Mouse (Mus musculus) olfactory bulb, adult 2 months (tissue): ENCODE data around the gene Mosmo. TPM values are rescaled to one million over a fixed set of nuclear protein-coding genes. Genes with fewer than 3 reads are reported as not detected.

Experiments used
- H3K27ac ChIP-seq: fragments of 200-500 bp; 2 replicates; pipeline ENCODE4 v1.5.1; 2012; ENCODE audit warnings: low read depth, low read length; ENCODE audit not compliant: insufficient read depth
- H3K4me1 ChIP-seq: fragments of 200-500 bp; 2 replicates; pipeline ENCODE4 v1.6.1; 2012; ENCODE audit warnings: low read length; ENCODE audit not compliant: control insufficient read depth, insufficient read depth
- H3K4me3 ChIP-seq: fragments of 200-500 bp; 2 replicates; pipeline ENCODE4 v1.5.1; 2012; ENCODE audit warnings: mild to moderate bottlenecking, low read depth, low read length, moderate library complexity; ENCODE audit not compliant: insufficient read depth
- CTCF ChIP-seq: fragments of 200-500 bp; IDR thresholded peaks from 2 replicates; pipeline ENCODE4 v1.5.1; 2012; ENCODE audit warnings: low read depth, mild to moderate bottlenecking, low read length, moderate library complexity; ENCODE audit not compliant: insufficient read depth
- POLR2A ChIP-seq: fragments of 200-500 bp; IDR thresholded peaks from 2 replicates; pipeline ENCODE4 v1.6.1; 2012; ENCODE audit warnings: mild to moderate bottlenecking, low read depth, low read length, moderate library complexity; ENCODE audit not compliant: insufficient read depth
- WGBS: fragments of 180-500 bp; shearing (Covaris S2); methylation state at CpG from one replicate; pipeline ENCODE4 v1.1.7; 2018; 5-methylcytosine and 5-hydroxymethylcytosine counted together
- polyA plus RNA-seq: library from polyadenylated mRNA; stranded (reverse); fragments of >200 nt; gene quantifications from 2 replicates; pipeline ENCODE4 v1.2.4, GENCODE M21; 2012; ENCODE audit warnings: low replicate concordance; ENCODE audit not compliant: missing spikeins, insufficient read depth, insufficient read length

Gene Mosmo
- polyA plus RNA-seq, 1 experiment = not detected

DNA sequence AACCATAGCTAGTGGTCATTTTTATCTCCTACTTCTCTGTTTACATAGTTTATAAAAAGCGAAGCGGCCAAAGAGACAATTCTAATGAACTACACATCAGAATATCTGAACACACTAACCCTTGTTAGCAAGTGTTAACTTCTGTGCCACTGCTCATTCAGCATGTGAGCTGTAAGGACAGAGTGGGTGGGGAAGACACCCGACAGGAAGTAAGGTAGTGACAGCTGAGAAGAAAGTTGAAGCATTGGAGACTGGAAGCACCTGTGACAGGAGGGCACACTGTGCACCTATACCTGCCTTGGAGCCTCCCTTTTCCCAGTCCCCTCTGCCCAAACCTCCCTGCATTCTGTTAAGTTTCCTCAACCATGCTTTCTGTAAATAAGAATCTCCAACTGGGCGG, 44.6 kb downstream of the Mosmo start:
- H3K4me1 ChIP-seq = peaks cover 12% of the 10 kb centered on the region
- no peak for TF ChIP-seq POLR2A
- TF ChIP-seq CTCF = no peak
- no peak overlapping the region for H3K4me3 ChIP-seq
- whole genome bisulfite sequencing = 90% methylated on average over 4 of the region's 4 CpGs
- H3K27ac ChIP-seq = no peak overlapping the region

DNA sequence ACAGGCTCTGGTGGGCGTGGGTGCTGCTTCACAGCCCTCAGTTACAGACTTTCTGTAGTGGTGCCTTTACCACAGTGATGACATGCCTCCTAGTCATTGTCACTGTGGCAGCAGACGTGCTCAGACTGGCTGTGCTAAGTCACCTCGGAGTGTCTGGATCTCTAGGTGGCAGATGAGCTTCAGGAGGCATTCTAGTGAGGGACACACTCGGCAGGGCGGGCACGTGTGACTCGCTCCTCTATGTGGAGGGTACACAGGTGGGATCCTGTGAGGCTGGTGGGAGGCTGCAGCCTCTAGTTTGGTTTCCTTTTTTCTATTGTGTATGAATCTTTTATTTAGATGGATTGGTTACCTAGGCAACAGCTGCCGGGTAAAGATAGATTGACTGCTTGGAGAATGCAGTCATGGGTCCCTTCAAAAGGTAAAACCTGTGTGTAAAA, 45.4 kb downstream of the Mosmo start:
- no peak overlapping the region for H3K27ac ChIP-seq
- H3K4me3 ChIP-seq = no peak overlapping the region
- 57% methylated on average over 8 of the region's 8 CpGs for WGBS
- peaks cover 12% of the 10 kb centered on the region for H3K4me1 ChIP-seq
- TF ChIP-seq POLR2A (no peak), CTCF (no peak)

DNA sequence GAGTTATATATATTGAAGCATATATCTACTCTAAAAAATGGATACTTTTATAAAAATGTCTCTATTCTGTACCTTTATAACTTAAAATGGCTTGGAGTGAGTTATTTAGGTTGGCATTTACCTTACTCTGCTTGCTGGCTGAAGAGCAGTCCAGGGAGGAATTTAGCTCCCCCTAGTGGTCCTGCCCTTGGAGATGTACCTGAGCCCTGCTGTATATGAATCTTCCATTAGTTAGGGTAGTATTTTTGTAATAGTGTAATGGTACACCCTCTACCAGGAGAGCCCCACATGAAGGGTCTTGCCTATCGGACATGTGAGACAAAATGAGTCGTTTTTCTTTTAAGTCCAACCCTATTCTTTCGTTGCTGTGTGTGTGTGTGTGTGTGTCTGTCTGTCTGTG, 50.2 kb downstream of the Mosmo start:
- no peak overlapping the region for H3K27ac ChIP-seq
- WGBS = 85% methylated on average over 3 of the region's 3 CpGs
- peaks cover 5% of the 10 kb centered on the region for H3K4me1 ChIP-seq
- H3K4me3 ChIP-seq = no peak overlapping the region
- TF ChIP-seq POLR2A (no peak), CTCF (no peak)

DNA sequence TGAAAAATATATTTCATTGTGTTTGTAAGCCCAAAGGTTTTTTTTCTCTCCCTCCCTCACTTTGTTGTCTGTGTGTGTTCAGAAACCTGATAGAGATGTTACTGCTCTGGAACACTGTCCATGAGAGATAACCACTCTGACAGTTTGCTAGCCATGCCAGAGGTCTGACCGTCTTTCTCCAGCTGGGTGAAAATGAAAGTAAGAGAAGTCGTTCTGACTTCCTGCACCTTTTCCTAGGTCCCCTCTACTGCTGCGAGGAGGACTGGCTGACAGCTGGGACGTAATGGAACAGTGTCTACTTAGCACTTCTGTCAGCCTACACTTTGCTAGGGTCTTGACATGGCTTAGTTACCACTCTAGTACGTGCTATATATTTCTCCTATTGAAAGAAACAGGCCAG, 52.2 kb downstream of the Mosmo start:
- no peak for TF ChIP-seq CTCF
- TF ChIP-seq POLR2A = no peak
- 83% methylated on average over 5 of the region's 5 CpGs for WGBS
- H3K4me3 ChIP-seq = no peak overlapping the region
- no peaks in the 10 kb centered on the region for H3K4me1 ChIP-seq
- H3K27ac ChIP-seq = no peak overlapping the region

DNA sequence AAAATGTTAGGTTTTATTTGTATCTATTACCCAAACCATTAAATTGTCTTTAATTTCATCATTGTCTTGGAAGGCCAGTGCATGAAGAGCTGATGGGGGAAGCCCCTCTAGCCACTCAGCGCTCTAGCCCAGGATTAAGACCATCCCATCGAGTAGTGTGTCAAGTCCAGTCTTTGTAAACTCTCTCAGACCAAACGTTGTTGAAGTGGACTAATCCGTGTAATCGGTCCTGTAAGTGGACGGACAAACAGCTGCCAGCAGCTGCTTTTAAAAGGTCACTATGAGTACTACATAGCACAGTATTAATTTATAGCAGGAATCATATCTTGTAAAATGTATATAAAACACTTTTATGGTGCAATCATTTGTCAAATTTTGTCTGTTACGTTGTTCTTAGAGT, 55.5 kb downstream of the Mosmo start:
- 90% methylated on average over 7 of the region's 7 CpGs for WGBS
- Histone ChIP-seq H3K4me3 (no peak overlapping the region), H3K27ac (no peak overlapping the region), H3K4me1 (no peaks in the 10 kb centered on the region)
- TF ChIP-seq POLR2A = no peak
- TF ChIP-seq CTCF = no peak

DNA sequence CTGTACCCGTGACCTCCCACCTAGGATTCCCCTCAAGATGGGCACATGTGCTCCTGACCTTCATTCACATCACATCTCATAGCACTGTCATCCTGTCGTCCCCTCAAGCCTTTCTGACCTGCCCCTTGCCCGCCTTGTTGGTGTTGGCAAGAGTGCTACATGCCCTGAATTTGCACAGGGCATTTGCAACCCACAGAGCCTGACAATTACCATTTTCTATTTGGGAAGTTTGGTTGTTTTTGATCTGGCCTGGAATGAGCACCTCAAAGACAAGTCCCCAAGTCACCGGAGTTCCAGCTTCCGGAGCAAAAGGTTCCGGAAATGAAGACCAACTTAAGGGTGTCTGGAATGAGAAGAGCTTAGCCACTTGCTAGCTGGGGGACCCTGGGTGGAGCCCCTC, 61.6 kb downstream of the Mosmo start, which contains the start of gene Vwa3a:
TSS of gene Vwa3a (plus strand) at position 301 of the 400 bp plus-strand sequence.
- no peak for TF ChIP-seq POLR2A
- no peak for TF ChIP-seq CTCF
- WGBS = 69% methylated on average over 6 of the region's 6 CpGs
- no peak within 1 kb of the TSS for H3K4me3 ChIP-seq
- H3K27ac ChIP-seq = no peak within 1 kb of the TSS
- peaks cover 3% of the 10 kb centered on the region for H3K4me1 ChIP-seq

DNA sequence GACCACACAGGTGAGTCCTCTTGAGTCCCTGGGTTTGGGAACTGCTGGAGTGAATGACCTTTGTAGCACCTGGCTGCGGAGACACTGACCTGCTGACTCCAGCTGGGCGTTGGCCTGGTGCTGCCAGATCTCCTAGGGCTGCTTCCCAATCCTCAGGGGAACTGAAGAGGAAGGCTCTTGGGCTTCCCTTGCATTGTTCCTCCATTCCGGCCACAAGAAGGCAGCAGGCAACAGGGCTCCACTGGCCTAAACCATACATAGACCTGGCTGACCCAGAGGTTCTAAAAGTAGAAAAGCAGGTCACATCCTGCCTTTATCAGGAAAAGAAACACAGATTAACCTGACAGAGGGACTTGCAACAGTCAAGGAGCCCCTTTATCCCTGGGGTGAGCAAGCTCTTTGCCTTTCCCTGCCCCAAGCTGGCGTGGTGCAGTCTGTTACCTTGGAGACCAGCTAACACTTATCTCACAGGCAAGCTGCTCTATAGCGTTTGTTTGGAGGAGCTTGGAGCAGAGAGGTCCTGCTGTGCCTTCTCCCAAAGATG, 62.2 kb downstream of the Mosmo start:
- Histone ChIP-seq H3K27ac (no peak overlapping the region), H3K4me1 (peaks cover 3% of the 10 kb centered on the region), H3K4me3 (no peak overlapping the region)
- TF ChIP-seq POLR2A (no peak), CTCF (no peak)
- WGBS = 10% methylated on average over 5 of the region's 5 CpGs

DNA sequence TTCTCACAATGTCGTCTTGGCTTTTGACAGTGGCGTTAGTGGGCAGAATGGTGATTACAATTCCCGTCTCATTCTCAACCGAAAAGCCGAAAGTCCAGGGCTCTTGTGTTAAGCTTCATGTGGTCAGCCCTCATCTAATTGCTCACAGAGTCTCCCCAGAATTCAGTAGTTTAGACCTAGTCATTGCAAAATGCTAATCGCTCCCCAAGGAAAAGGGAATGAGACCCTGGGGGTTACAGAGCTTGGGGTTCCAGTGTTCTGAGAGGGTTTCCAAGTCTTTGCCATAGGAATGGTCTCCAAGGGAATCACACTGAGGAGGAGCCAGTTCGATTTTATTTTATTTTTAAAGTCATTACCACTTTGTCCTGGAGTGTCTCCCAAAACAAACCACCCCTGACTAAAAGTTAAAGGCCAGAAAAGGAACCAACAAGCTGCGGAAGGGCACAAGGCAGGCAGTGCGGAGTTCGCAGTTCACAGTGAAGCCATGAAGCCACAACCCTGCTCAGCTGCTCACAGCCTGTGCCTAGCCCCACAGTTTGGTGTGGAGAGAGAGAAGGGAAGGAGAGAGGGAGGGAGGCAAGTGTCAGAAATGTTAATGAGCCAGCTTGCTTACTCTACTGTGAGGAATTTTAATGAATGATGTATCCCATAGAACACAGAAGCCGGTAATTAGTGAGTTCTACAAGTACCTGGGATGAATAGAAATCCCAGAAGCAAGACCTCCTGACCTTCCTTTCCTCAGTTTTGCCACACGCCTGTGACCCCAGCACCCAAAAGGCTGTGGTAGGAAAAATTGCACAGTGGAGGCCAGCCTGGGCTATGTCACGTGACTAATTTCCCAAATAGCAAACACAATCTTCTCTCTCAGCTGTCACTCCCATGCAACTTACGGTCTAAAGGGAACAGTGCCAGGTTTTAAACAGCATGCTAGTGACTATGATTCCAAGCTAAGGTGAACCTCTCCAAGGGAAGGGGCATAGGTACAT, 66.2 kb downstream of the Mosmo start:
- H3K4me1 ChIP-seq = peaks cover 3% of the 10 kb centered on the region
- 59% methylated on average over 14 of the region's 14 CpGs for WGBS
- H3K4me3 ChIP-seq = no peak overlapping the region
- no peak overlapping the region for H3K27ac ChIP-seq
- TF ChIP-seq POLR2A (no peak), CTCF (no peak)

DNA sequence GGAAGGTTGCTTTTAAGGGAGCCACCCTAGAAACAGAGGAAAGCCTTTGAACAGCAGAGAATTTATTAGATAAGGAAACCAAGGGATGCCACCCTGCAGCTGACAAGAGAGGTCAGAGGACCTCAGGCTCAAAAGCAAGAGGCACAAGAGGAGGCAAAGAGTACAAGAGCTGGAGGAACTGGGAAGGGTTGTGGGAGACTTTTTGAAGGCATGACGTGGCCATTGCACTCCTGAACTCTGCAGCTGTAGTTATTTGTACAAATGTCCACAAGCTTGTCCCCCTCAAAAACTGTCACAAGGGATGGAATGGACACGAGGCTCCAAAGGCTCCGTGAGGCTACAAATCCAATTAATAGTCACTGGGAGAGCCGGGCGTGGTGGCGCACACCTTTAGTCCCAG, 67.2 kb downstream of the Mosmo start:
- Histone ChIP-seq H3K27ac (no peak overlapping the region), H3K4me3 (no peak overlapping the region), H3K4me1 (peaks cover under 1% of the 10 kb centered on the region; the same call in 1 of the 2 replicates)
- TF ChIP-seq CTCF = no peak
- no peak for TF ChIP-seq POLR2A
- WGBS = 92% methylated on average over 6 of the region's 6 CpGs
